Mouse (Mus musculus) liver, adult (tissue): ENCODE measurements around the gene Fdxacb1.

Source experiments
- GATA4 ChIP-seq: IDR thresholded peaks from 2 replicates; pipeline ENCODE4 v1.6.1; 2014; ENCODE audit warnings: mild to moderate bottlenecking, low read length; ENCODE audit not compliant: insufficient replicate concordance

Gene Fdxacb1

GRCm38 (mm10) chr9:50740867-50741784 is 26.9 kb upstream of the Fdxacb1 start:
- no peak for TF ChIP-seq GATA4

GRCm38 (mm10) chr9:50742261-50742660 is 25.8 kb upstream of the Fdxacb1 start:
- TF ChIP-seq GATA4 = no peak

- TF ChIP-seq GATA4 = no peak
Measured at GRCm38 (mm10) chr9:50742744-50743143, 25.3 kb upstream of the Fdxacb1 start.

GRCm38 (mm10) chr9:50745806-50746205 is 22.2 kb upstream of the Fdxacb1 start:
- no peak for TF ChIP-seq GATA4

GRCm38 (mm10) chr9:50746214-50746677 is 21.8 kb upstream of the Fdxacb1 start, which contains the start of gene 2310030G06Rik:
TSS of gene 2310030G06Rik (minus strand) at chr9:50746536.
- no peak for TF ChIP-seq GATA4

- TF ChIP-seq GATA4 = no peak
Measured at GRCm38 (mm10) chr9:50750706-50751105, 17.3 kb upstream of the Fdxacb1 start.

- TF ChIP-seq GATA4 = no peak
Measured at GRCm38 (mm10) chr9:50751323-50751722, 16.7 kb upstream of the Fdxacb1 start, which contains the start of gene Cryab. TSS of gene Cryab (plus strand) at chr9:50751325.

- TF ChIP-seq GATA4 = no peak
Measured at GRCm38 (mm10) chr9:50752054-50752602, 15.9 kb upstream of the Fdxacb1 start, which contains the start of gene Hspb2. TSS of gene Hspb2 (minus strand) at chr9:50752354.

- no peak for TF ChIP-seq GATA4
Measured at GRCm38 (mm10) chr9:50752784-50753615, 15.0 kb upstream of the Fdxacb1 start.

- no peak for TF ChIP-seq GATA4
Measured at GRCm38 (mm10) chr9:50753947-50754346, 14.1 kb upstream of the Fdxacb1 start.

GRCm38 (mm10) chr9:50756711-50757110 is 11.3 kb upstream of the Fdxacb1 start:
- TF ChIP-seq GATA4 = no peak

GRCm38 (mm10) chr9:50761520-50762243 is 6.4 kb upstream of the Fdxacb1 start:
- TF ChIP-seq GATA4 = no peak

- no peak for TF ChIP-seq GATA4
Measured at GRCm38 (mm10) chr9:50763331-50763730, 4.7 kb upstream of the Fdxacb1 start.

GRCm38 (mm10) chr9:50767531-50768106 is 417 bp upstream of the Fdxacb1 start:
- TF ChIP-seq GATA4 = no peak
